ENCODE assay signal across 25 mouse cellular contexts in the genomic region with DNA sequence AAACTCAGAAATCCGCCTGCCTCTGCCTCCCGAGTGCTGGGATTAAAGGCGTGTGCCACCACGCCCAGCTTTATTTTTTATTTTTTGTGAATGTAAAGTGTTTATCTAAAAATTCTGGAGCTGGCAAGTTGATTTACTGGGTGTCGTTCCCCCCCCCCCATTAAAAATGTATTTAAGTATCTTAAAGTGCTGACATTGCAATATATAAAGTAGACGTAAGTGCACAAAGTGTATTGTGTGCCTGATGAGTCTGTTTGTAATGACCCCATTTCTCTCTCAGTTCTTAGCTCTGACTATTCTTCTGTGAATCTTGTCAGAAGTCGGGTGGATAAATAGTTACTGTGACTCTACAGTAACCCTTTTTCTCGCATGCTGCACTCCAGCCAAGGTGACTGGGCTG. TPM values are rescaled to one million over a fixed set of nuclear protein-coding genes. Genes with fewer than 3 reads are reported as not detected.
DNase-seq lines count a peak whose midpoint lies in the region; ATAC-seq and TF ChIP-seq lines count a peak whose summit lies in the region.
"Had no signal": no experiment of that assay in that cellular context is flagged by ENCODE, and none has a peak within 500 bp of the region (broad histone marks: within the 10 kb centered on the region; RNA-seq: fewer than 3 reads in every experiment).

No protein-coding gene starts in this region.

- TF ChIP-seq CTCF in intestine, postnatal 0 days (IDR thresholded peaks at IDR 0.05; ENCODE audit: low read depth), result no peak
- no peak for TF ChIP-seq CTCF in CH12.LX (conservative IDR thresholded peaks at IDR 0.05 in 1 of 2, IDR thresholded peaks at IDR 0.05 in 1 of 2; ENCODE audit: low read depth in 2 of 2, low read length in 2 of 2)
- TF ChIP-seq CTCF in MEL (IDR thresholded peaks at IDR 0.05 in 2 of 3, conservative IDR thresholded peaks at IDR 0.05 in 1 of 3; ENCODE audit: control insufficient read depth in 1 of 3, insufficient read depth in 1 of 3, low read depth in 2 of 3, low read length in 3 of 3, poor library complexity in 1 of 3, severe bottlenecking in 1 of 3), result no peak

- H3K4me2 ChIP-seq in intestine, postnatal 0 days (replicated peaks; ENCODE audit: low read depth), result no peak overlapping the region
- H3K4me2 ChIP-seq in intestine, embryonic 15.5 days (replicated peaks), result no peak overlapping the region
- no peak overlapping the region for H3K4me2 ChIP-seq in CH12.LX (ENCODE audit: insufficient read depth, low read depth, poor library complexity, severe bottlenecking)
- no peak overlapping the region for H3K4me2 ChIP-seq in midbrain, embryonic 13.5 days (replicated peaks)

- H3K9me3 ChIP-seq in intestine, postnatal 0 days (ENCODE audit: control insufficient read depth), result no peaks in the 10 kb centered on the region
- no peaks in the 10 kb centered on the region for H3K9me3 ChIP-seq in intestine, embryonic 15.5 days
- H3K9me3 ChIP-seq in CH12.LX (replicated peaks; ENCODE audit: low read length), result no peaks in the 10 kb centered on the region
- no peaks in the 10 kb centered on the region for H3K9me3 ChIP-seq in ES-E14 (ENCODE audit: control insufficient read depth, insufficient read depth, low read depth, low read length)
- H3K9me3 ChIP-seq in MEL (replicated peaks; ENCODE audit: insufficient read depth, low read length), result no peaks in the 10 kb centered on the region
- H3K9me3 ChIP-seq in midbrain, embryonic 10.5 days (replicated peaks), result no peaks in the 10 kb centered on the region
- no peaks in the 10 kb centered on the region for H3K9me3 ChIP-seq in midbrain, embryonic 13.5 days
- H3K9me3 ChIP-seq: G1E had no signal

- H3K4me3 ChIP-seq in intestine, postnatal 0 days (ENCODE audit: low read depth, low read length), result no peak overlapping the region
- H3K4me3 ChIP-seq in intestine, embryonic 15.5 days (replicated peaks), result no peak overlapping the region
- H3K4me3 ChIP-seq in CH12.LX (replicated peaks in 1 of 3; ENCODE audit: low read depth in 2 of 3, low read length in 2 of 3, poor library complexity in 1 of 3) (no peak overlapping the region), ES-E14 (ENCODE audit: insufficient read depth in 1 of 2, low read depth in 1 of 2, low read length in 2 of 2, poor library complexity in 1 of 2, severe bottlenecking in 1 of 2) (no peak overlapping the region), MEL (ENCODE audit: control insufficient read depth in 1 of 2, insufficient read depth in 1 of 2, low read depth in 2 of 2, low read length in 2 of 2) (no peak overlapping the region)
- no peak overlapping the region for H3K4me3 ChIP-seq in midbrain, embryonic 10.5 days
- H3K4me3 ChIP-seq in midbrain, embryonic 13.5 days (replicated peaks), result no peak overlapping the region

- TF ChIP-seq EP300 in CH12.LX (IDR thresholded peaks at IDR 0.05; ENCODE audit: low read length) (no peak), MEL (IDR thresholded peaks at IDR 0.05; ENCODE audit: low read depth in 1 of 2, low read length in 2 of 2) (no peak)

- no peaks in the 10 kb centered on the region for H3K4me1 ChIP-seq in intestine, postnatal 0 days (replicated peaks; ENCODE audit: control insufficient read depth, insufficient read depth, low read length)
- H3K4me1 ChIP-seq in intestine, embryonic 15.5 days (replicated peaks), result 0 out of 2 replicates have a peak, but pooled peaks cover 2% of the 10 kb centered on the region
- H3K4me1 ChIP-seq in CH12.LX (ENCODE audit: control insufficient read depth in 1 of 2, insufficient read depth in 2 of 2) (peaks cover 0 to 1% of the 10 kb centered on the region in 2 experiments; a peak in 1 of 4 replicates), ES-E14 (ENCODE audit: control insufficient read depth in 2 of 2, insufficient read depth in 2 of 2, low read length in 2 of 2, poor library complexity in 1 of 2) (peaks cover 0 to 3% of the 10 kb centered on the region in 2 experiments; a peak in 3 of 4 replicates), MEL (ENCODE audit: control insufficient read depth in 1 of 2, insufficient read depth in 2 of 2, low read length in 2 of 2) (no peaks in the 10 kb centered on the region)
- H3K4me1 ChIP-seq in midbrain, embryonic 10.5 days, result no peaks in the 10 kb centered on the region
- H3K4me1 ChIP-seq in midbrain, embryonic 13.5 days (replicated peaks), result 0 out of 2 replicates have a peak, but pooled peaks cover 3% of the 10 kb centered on the region

- 0 out of 2 replicates have a peak overlapping the region, but pooled peaks have one; percentile 15 for H3K27ac ChIP-seq in intestine, postnatal 0 days (ENCODE audit: low read depth, low read length)
- no peak overlapping the region for H3K27ac ChIP-seq in intestine, embryonic 15.5 days
- H3K27ac ChIP-seq in CH12.LX (ENCODE audit: insufficient read depth, low read depth), result no peak overlapping the region
- no peak overlapping the region for H3K27ac ChIP-seq in ES-E14 (ENCODE audit: insufficient read depth, low read depth, low read length, poor library complexity, severe bottlenecking)
- no peak overlapping the region for H3K27ac ChIP-seq in MEL (ENCODE audit: control insufficient read depth, low read depth, low read length)
- no peak overlapping the region for H3K27ac ChIP-seq in midbrain, embryonic 10.5 days (replicated peaks)
- no peak overlapping the region for H3K27ac ChIP-seq in midbrain, embryonic 13.5 days

- H3K9ac ChIP-seq in intestine, postnatal 0 days (ENCODE audit: low read depth, low read length), result no peak overlapping the region
- H3K9ac ChIP-seq in intestine, embryonic 15.5 days, result no peak overlapping the region
- H3K9ac ChIP-seq in CH12.LX (ENCODE audit: insufficient read depth, low read depth) (no peak overlapping the region), ES-E14 (ENCODE audit: insufficient read depth, low read depth, low read length, poor library complexity, severe bottlenecking) (no peak overlapping the region), MEL (ENCODE audit: control insufficient read depth, low read depth, low read length, poor library complexity, severe bottlenecking) (no peak overlapping the region)
- no peak overlapping the region for H3K9ac ChIP-seq in midbrain, embryonic 13.5 days (replicated peaks)

- TF ChIP-seq POLR2A in CH12.LX (IDR thresholded peaks at IDR 0.05; ENCODE audit: low read depth, low read length) (no peak), MEL (IDR thresholded peaks at IDR 0.05; ENCODE audit: control insufficient read depth in 1 of 2, insufficient read depth in 1 of 2, low read depth in 1 of 2, low read length in 2 of 2, poor library complexity in 1 of 2) (no peak)

- TF ChIP-seq RAD21 in CH12.LX (IDR thresholded peaks at IDR 0.05; ENCODE audit: low read depth, low read length) (no peak), MEL (IDR thresholded peaks at IDR 0.05; ENCODE audit: low read depth, low read length) (no peak)

- H3K27me3 ChIP-seq in intestine, postnatal 0 days (replicated peaks; ENCODE audit: control insufficient read depth, insufficient read depth, low read length), result no peaks in the 10 kb centered on the region
- no peaks in the 10 kb centered on the region for H3K27me3 ChIP-seq in intestine, embryonic 15.5 days (replicated peaks)
- no peaks in the 10 kb centered on the region for H3K27me3 ChIP-seq in CH12.LX (replicated peaks)
- no peaks in the 10 kb centered on the region for H3K27me3 ChIP-seq in MEL (ENCODE audit: control insufficient read depth in 1 of 2, insufficient read depth in 2 of 2, low read length in 2 of 2)
- H3K27me3 ChIP-seq in midbrain, embryonic 10.5 days (ENCODE audit: low read depth, poor library complexity, severe bottlenecking), result no peaks in the 10 kb centered on the region
- H3K27me3 ChIP-seq in midbrain, embryonic 13.5 days, result no peaks in the 10 kb centered on the region
- H3K27me3 ChIP-seq: Patski had no signal

- dilution Hi-C loops in CH12.LX (cut with MboI; ENCODE audit: extremely low pct_ligation_motif_present, extremely low pct_unique_long_range_greater_than_20kb, low sequenced_read_pairs), result no loop called here

- 92% methylated on average over 8 of the region's 8 CpGs for WGBS in intestine, postnatal 0 days
- 89% methylated on average over 8 of the region's 8 CpGs for WGBS in intestine, embryonic 15.5 days
- WGBS in midbrain, embryonic 10.5 days, result 93% methylated on average over 8 of the region's 8 CpGs
- 91% methylated on average over 8 of the region's 8 CpGs for WGBS in midbrain, embryonic 13.5 days

- no peak for ATAC-seq in intestine, postnatal 0 days
- no peak for ATAC-seq in intestine, embryonic 15.5 days
- no peak for ATAC-seq in midbrain, embryonic 13.5 days
- ATAC-seq: activated CD4-positive, CD25-positive, alpha-beta regulatory T cell, adult 4 months; CD4-positive, CD25-positive, alpha-beta regulatory T cell, adult 4 months; Patski had no signal

- H3K36me3 ChIP-seq in intestine, postnatal 0 days (ENCODE audit: control insufficient read depth, insufficient read depth), result peaks cover 57% of the 10 kb centered on the region
- peaks cover 42% of the 10 kb centered on the region for H3K36me3 ChIP-seq in intestine, embryonic 15.5 days
- H3K36me3 ChIP-seq in CH12.LX (replicated peaks in 1 of 2; ENCODE audit: control insufficient read depth in 1 of 2, insufficient read depth in 1 of 2, low read length in 1 of 2), result peaks cover 42 to 83% of the 10 kb centered on the region in 2 experiments
- H3K36me3 ChIP-seq in ES-E14 (ENCODE audit: control insufficient read depth, insufficient read depth, low read length, poor library complexity, severe bottlenecking), result peaks cover 42% of the 10 kb centered on the region
- peaks cover 0 to 27% of the 10 kb centered on the region in 2 experiments; a peak in 2 of 4 replicates for H3K36me3 ChIP-seq in MEL (ENCODE audit: control insufficient read depth in 1 of 2, insufficient read depth in 2 of 2, low read length in 2 of 2)
- peaks cover 92% of the 10 kb centered on the region for H3K36me3 ChIP-seq in midbrain, embryonic 10.5 days
- peaks cover 77% of the 10 kb centered on the region for H3K36me3 ChIP-seq in midbrain, embryonic 13.5 days

- in situ Hi-C loops in CH12.LX (cut with MboI; ENCODE audit: low pct_ligation_motif_present, low pct_unique_long_range_greater_than_20kb, low sequenced_read_pairs), result no loop called here
- in situ Hi-C loops in ES-E14 (cut with MboI; ENCODE audit: low sequenced_read_pairs in 2 of 2, unreplicated experiment in 2 of 2), result no loop called here

- no peak for DNase-seq in CH12.LX (ENCODE audit: extremely low read depth)
- DNase-seq in ES-E14 (ENCODE audit: low read depth, low spot score), result no peak
- no peak for DNase-seq in MEL (ENCODE audit: low read depth, low spot score)
- no peak for DNase-seq in frontal cortex, postnatal 14 days (ENCODE audit: low spot score in 2 of 2)
- DNase-seq in midbrain, embryonic 10.5 days (ENCODE audit: low spot score), result no peak
- DNase-seq: adrenal gland, adult 2 months; adrenal gland, adult 8-10 months; adrenal gland, postnatal 10 days; adrenal gland, postnatal 14 days; adrenal gland, postnatal 25 days; adrenal gland, postnatal 36 days; B cell, adult 2 months; cerebellum, adult 11 months; cerebellum, adult 11-12 months; cerebellum, adult 18-20 months; cerebellum, adult 2 months; cerebellum, adult 8-10 months had no signal

- no peaks in the 10 kb centered on the region for H3K79me2 ChIP-seq in CH12.LX (replicated peaks; ENCODE audit: control insufficient read depth, extremely low read depth, insufficient read depth, poor library complexity, severe bottlenecking)
- H3K79me2 ChIP-seq in MEL (ENCODE audit: control insufficient read depth, insufficient read depth, low read length, poor library complexity), result no peaks in the 10 kb centered on the region; the same call in 1 of the 2 replicates

RNA-seq across cellular contexts. Expression of a gene that starts 6.4 kb away (rescaled TPM):
- 36.4 and 37.8 TPM in 2 replicates for polyA plus RNA-seq in intestine, postnatal 0 days (2015; fragmentation: Nextera tagmentation; extraction: Ambion mirVana)
- 65.0 and 70.3 TPM in 2 replicates for polyA plus RNA-seq in intestine, embryonic 15.5 days (2015; fragmentation: Nextera tagmentation; extraction: Ambion mirVana)
- total RNA-seq in CH12.LX (2012; rRNA removed) (28.7 and 41.2 TPM in 2 replicates), CH12.LX (2014; rRNA removed) (32.6 and 40.8 TPM in 2 replicates), ES-E14 (2012; rRNA removed) (21.2 and 32.7 TPM in 2 replicates), MEL (2012; rRNA removed) (55.2 and 62.4 TPM in 2 replicates)
- polyA plus RNA-seq in CH12.LX (2012; ENCODE audit: insufficient read length, low read depth) (59.4 and 72.2 TPM in 2 replicates), MEL (2012; ENCODE audit: insufficient read depth in 1 of 2, insufficient read length in 2 of 2, low read depth in 1 of 2, low replicate concordance in 2 of 2, missing spikeins in 1 of 2) (100 to 1,000 TPM in 1 of 2 experiments, not detected in 1; 112 TPM)
- 104 and 107 TPM in 2 replicates for polyA plus RNA-seq in midbrain, embryonic 10.5 days (2016; fragmentation: Nextera tagmentation; extraction: Ambion mirVana)
- polyA plus RNA-seq in midbrain, embryonic 13.5 days (2015; fragmentation: Nextera tagmentation; extraction: Ambion mirVana), result 89.8 and 95.5 TPM in 2 replicates

RNA-seq across cellular contexts. Expression of a gene that starts 9.7 kb away (rescaled TPM):
- 18.9 TPM in 2 replicates for polyA plus RNA-seq in intestine, postnatal 0 days (2015; fragmentation: Nextera tagmentation; extraction: Ambion mirVana)
- polyA plus RNA-seq in intestine, embryonic 15.5 days (2015; fragmentation: Nextera tagmentation; extraction: Ambion mirVana), result 4.1 and 5.4 TPM in 2 replicates
- total RNA-seq in CH12.LX (2012; rRNA removed), result 0.55 TPM in 1 of 2 replicates, not detected in the other
- 1.1 TPM in 1 of 2 replicates, not detected in the other for total RNA-seq in CH12.LX (2014; rRNA removed)
- polyA plus RNA-seq in CH12.LX (2012; ENCODE audit: insufficient read length, low read depth), result 26.9 and 54.0 TPM in 2 replicates
- total RNA-seq in ES-E14 (2012; rRNA removed), result 1.7 and 5.4 TPM in 2 replicates
- total RNA-seq in MEL (2012; rRNA removed), result 3.5 and 3.7 TPM in 2 replicates
- 1 to 10 TPM in 1 of 2 experiments, not detected in 1; 1.0 TPM for polyA plus RNA-seq in MEL (2012; ENCODE audit: insufficient read depth in 1 of 2, insufficient read length in 2 of 2, low read depth in 1 of 2, low replicate concordance in 2 of 2, missing spikeins in 1 of 2)
- polyA plus RNA-seq in midbrain, embryonic 10.5 days (2016; fragmentation: Nextera tagmentation; extraction: Ambion mirVana), result 2.2 and 2.4 TPM in 2 replicates
- polyA plus RNA-seq in midbrain, embryonic 13.5 days (2015; fragmentation: Nextera tagmentation; extraction: Ambion mirVana), result 2.5 TPM in 1 of 2 replicates, not detected in the other
- total RNA-seq: G1E had no signal
- polyA plus RNA-seq: adrenal gland, adult 2 months; brain, embryonic 14.5 days; G1E had no signal

RNA-seq across cellular contexts. Expression of a gene that starts 9.8 kb away (rescaled TPM):
- polyA plus RNA-seq in intestine, postnatal 0 days (2015; fragmentation: Nextera tagmentation; extraction: Ambion mirVana), result 256 and 269 TPM in 2 replicates
- polyA plus RNA-seq in intestine, embryonic 15.5 days (2015; fragmentation: Nextera tagmentation; extraction: Ambion mirVana), result 338 and 345 TPM in 2 replicates
- total RNA-seq in CH12.LX (2012; rRNA removed), result 54.4 and 57.2 TPM in 2 replicates
- 81.2 TPM in 2 replicates for total RNA-seq in CH12.LX (2014; rRNA removed)
- 87.9 and 130 TPM in 2 replicates for polyA plus RNA-seq in CH12.LX (2012; ENCODE audit: insufficient read length, low read depth)
- total RNA-seq in ES-E14 (2012; rRNA removed), result 139 and 148 TPM in 2 replicates
- total RNA-seq in MEL (2012; rRNA removed), result 145 and 151 TPM in 2 replicates
- 100 to 1,000 TPM in 1 of 2 experiments, not detected in 1; 342 TPM for polyA plus RNA-seq in MEL (2012; ENCODE audit: insufficient read depth in 1 of 2, insufficient read length in 2 of 2, low read depth in 1 of 2, low replicate concordance in 2 of 2, missing spikeins in 1 of 2)
- polyA plus RNA-seq in midbrain, embryonic 10.5 days (2016; fragmentation: Nextera tagmentation; extraction: Ambion mirVana), result 403 and 425 TPM in 2 replicates
- 302 and 320 TPM in 2 replicates for polyA plus RNA-seq in midbrain, embryonic 13.5 days (2015; fragmentation: Nextera tagmentation; extraction: Ambion mirVana)

RNA-seq across cellular contexts. Expression of a gene that starts 34.1 kb away (rescaled TPM):
- polyA plus RNA-seq in intestine, postnatal 0 days (2015; fragmentation: Nextera tagmentation; extraction: Ambion mirVana), result 200 and 201 TPM in 2 replicates
- 146 and 156 TPM in 2 replicates for polyA plus RNA-seq in intestine, embryonic 15.5 days (2015; fragmentation: Nextera tagmentation; extraction: Ambion mirVana)
- total RNA-seq in CH12.LX (2012; rRNA removed), result 20.7 and 21.7 TPM in 2 replicates
- 24.2 and 25.3 TPM in 2 replicates for total RNA-seq in CH12.LX (2014; rRNA removed)
- 18.9 and 20.3 TPM in 2 replicates for polyA plus RNA-seq in CH12.LX (2012; ENCODE audit: insufficient read length, low read depth)
- 115 and 142 TPM in 2 replicates for total RNA-seq in ES-E14 (2012; rRNA removed)
- total RNA-seq in MEL (2012; rRNA removed), result 41.1 and 50.4 TPM in 2 replicates
- 10 to 100 TPM in 1 of 2 experiments, not detected in 1; 53.1 TPM for polyA plus RNA-seq in MEL (2012; ENCODE audit: insufficient read depth in 1 of 2, insufficient read length in 2 of 2, low read depth in 1 of 2, low replicate concordance in 2 of 2, missing spikeins in 1 of 2)
- 67.0 and 69.9 TPM in 2 replicates for polyA plus RNA-seq in midbrain, embryonic 10.5 days (2016; fragmentation: Nextera tagmentation; extraction: Ambion mirVana)
- polyA plus RNA-seq in midbrain, embryonic 13.5 days (2015; fragmentation: Nextera tagmentation; extraction: Ambion mirVana), result 57.5 and 59.0 TPM in 2 replicates
